Mouse (Mus musculus): ENCODE measurements around the gene R3hdm2. TPM values are rescaled to one million over a fixed set of nuclear protein-coding genes. Genes with fewer than 3 reads are reported as not detected.

Gene R3hdm2
- polyA plus RNA-seq, 1 experiment = 63.4 TPM

DNA sequence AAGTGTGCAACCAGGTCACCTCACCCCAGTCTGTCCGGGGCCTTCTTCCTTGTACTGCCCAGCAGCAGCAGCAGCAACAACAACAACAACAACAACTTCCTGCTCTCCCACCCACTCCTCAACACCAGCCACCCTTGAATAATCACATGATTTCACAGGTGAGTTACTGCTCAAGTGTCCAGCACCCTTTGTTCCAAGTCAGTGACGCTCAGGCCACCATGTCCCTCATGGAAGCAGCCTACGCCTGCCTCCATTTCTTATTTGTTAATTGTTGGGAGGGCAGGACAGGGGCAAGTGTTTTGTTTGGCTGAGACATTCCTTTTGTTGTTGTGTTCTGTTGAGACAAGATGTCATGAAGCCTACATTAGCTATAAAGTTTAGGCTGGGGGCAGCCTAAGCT is 96.4 kb downstream of the R3hdm2 start:
- Histone ChIP-seq H3K4me3 (no peak overlapping the region), H3K4me2 (ENCODE audit: low read depth) (no peak overlapping the region), H3K27me3 (ENCODE audit: control insufficient read depth, insufficient read depth, insufficient read length) (no peaks in the 10 kb centered on the region), H3K36me3 (ENCODE audit: control insufficient read depth, insufficient read depth) (peaks cover 9% of the 10 kb centered on the region), H3K79me2 (ENCODE audit: control insufficient read depth, insufficient read depth) (no peaks in the 10 kb centered on the region), H3ac (ENCODE audit: control insufficient read depth, insufficient read length) (no peak overlapping the region)
- TF ChIP-seq SRF (IDR thresholded peaks at IDR 0.05; ENCODE audit: control insufficient read depth, insufficient read length, low read depth) = no peak
- TF ChIP-seq MYOD1 (IDR thresholded peaks at IDR 0.05; ENCODE audit: control insufficient read depth in 1 of 3, insufficient read length in 2 of 3, low read depth in 2 of 3) = no peak
- TF ChIP-seq POLR2A (IDR thresholded peaks at IDR 0.05; ENCODE audit: insufficient read length, low read depth) = no peak
- no peak for TF ChIP-seq CEBPB (IDR thresholded peaks at IDR 0.05; ENCODE audit: insufficient read depth, poor library complexity, severe bottlenecking)
- TF ChIP-seq REST (IDR thresholded peaks at IDR 0.05; ENCODE audit: insufficient read depth, insufficient read length) = no peak

DNA sequence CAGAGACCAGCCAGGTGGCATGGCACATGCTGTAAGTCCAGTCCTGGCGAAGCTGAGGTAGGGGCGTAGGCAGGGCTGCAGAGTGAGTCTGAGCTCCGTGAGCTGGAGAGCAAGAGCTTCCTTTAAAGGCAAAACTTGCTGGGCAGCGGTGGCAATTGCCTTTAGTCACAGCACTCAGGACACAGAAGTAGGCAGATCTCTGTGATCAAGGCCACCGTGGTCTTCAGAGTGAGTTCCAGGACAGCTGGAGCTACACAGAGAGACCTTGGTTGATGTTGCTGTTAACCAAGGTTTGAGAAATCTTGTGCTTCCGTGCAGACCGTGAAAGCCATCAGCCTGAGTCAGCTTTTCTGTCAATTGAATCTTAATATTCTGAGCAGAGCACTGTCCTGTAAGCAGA is 97.2 kb downstream of the R3hdm2 start:
- no peak for TF ChIP-seq TCF3 (IDR thresholded peaks at IDR 0.05; ENCODE audit: insufficient read length, low read depth)
- no peak for TF ChIP-seq POLR2A (IDR thresholded peaks at IDR 0.05; ENCODE audit: insufficient read length, low read depth)
- TF ChIP-seq MYOG (IDR thresholded peaks at IDR 0.05; ENCODE audit: control insufficient read depth in 1 of 3, insufficient read depth in 1 of 3, insufficient read length in 2 of 3, low read depth in 2 of 3) = no peak
- no peak for TF ChIP-seq E2F4 (IDR thresholded peaks at IDR 0.05; ENCODE audit: insufficient read depth)
- TF ChIP-seq POLR2AphosphoS2 (IDR thresholded peaks at IDR 0.05; ENCODE audit: insufficient read length, low read depth) = no peak
- TF ChIP-seq MAX (IDR thresholded peaks at IDR 0.05; ENCODE audit: low read depth) = no peak
- TF ChIP-seq USF1 (IDR thresholded peaks at IDR 0.05; ENCODE audit: low read depth) = no peak
- TF ChIP-seq SRF (IDR thresholded peaks at IDR 0.05; ENCODE audit: control insufficient read depth, insufficient read length, low read depth) = no peak
- TF ChIP-seq MYOD1 (IDR thresholded peaks at IDR 0.05; ENCODE audit: control insufficient read depth in 1 of 3, insufficient read length in 2 of 3, low read depth in 2 of 3) = no peak
- TF ChIP-seq CEBPB (IDR thresholded peaks at IDR 0.05; ENCODE audit: insufficient read depth, poor library complexity, severe bottlenecking) = no peak
- no peak for TF ChIP-seq REST (IDR thresholded peaks at IDR 0.05; ENCODE audit: insufficient read depth, insufficient read length)
- TF ChIP-seq TCF12 (IDR thresholded peaks at IDR 0.05; ENCODE audit: insufficient read depth, poor library complexity, severe bottlenecking) = no peak
- H3ac ChIP-seq (ENCODE audit: control insufficient read depth, insufficient read length) = no peak overlapping the region
- H3K4me3 ChIP-seq = no peak overlapping the region
- H3K4me2 ChIP-seq (ENCODE audit: low read depth) = no peak overlapping the region
- H3K27me3 ChIP-seq (ENCODE audit: control insufficient read depth, insufficient read depth, insufficient read length) = no peaks in the 10 kb centered on the region
- no peaks in the 10 kb centered on the region for H3K79me2 ChIP-seq (ENCODE audit: control insufficient read depth, insufficient read depth)
- H3K36me3 ChIP-seq (ENCODE audit: control insufficient read depth, insufficient read depth) = peaks cover 9% of the 10 kb centered on the region

DNA sequence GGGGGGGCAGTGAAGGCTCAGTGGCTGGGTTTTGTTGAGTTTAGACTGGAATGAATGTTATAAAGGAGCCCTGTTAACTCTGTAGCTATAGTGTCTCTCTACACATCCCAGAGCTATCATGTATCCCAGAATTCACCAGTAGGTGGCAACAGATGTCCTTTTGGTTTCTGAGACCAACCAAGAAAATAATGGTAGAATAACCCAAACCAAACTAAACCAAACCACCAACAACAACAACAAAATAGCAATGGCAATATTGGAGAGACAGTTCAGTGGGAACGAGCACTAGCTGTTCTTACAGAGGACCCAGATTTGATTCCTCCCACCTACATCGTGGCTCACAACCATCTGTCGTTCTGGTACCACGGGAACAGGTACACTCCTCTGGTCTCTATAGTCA is 99.0 kb downstream of the R3hdm2 start:
- TF ChIP-seq POLR2A (IDR thresholded peaks at IDR 0.05; ENCODE audit: insufficient read length, low read depth) (no peak), TCF12 (IDR thresholded peaks at IDR 0.05; ENCODE audit: insufficient read depth, poor library complexity, severe bottlenecking) (no peak), SRF (IDR thresholded peaks at IDR 0.05; ENCODE audit: control insufficient read depth, insufficient read length, low read depth) (no peak), POLR2AphosphoS2 (IDR thresholded peaks at IDR 0.05; ENCODE audit: insufficient read length, low read depth) (no peak), MYOD1 (IDR thresholded peaks at IDR 0.05; ENCODE audit: control insufficient read depth in 1 of 3, insufficient read length in 2 of 3, low read depth in 2 of 3) (no peak), CEBPB (IDR thresholded peaks at IDR 0.05; ENCODE audit: insufficient read depth, poor library complexity, severe bottlenecking) (no peak), REST (IDR thresholded peaks at IDR 0.05; ENCODE audit: insufficient read depth, insufficient read length) (no peak), USF1 (IDR thresholded peaks at IDR 0.05; ENCODE audit: low read depth) (no peak), MYOG (IDR thresholded peaks at IDR 0.05; ENCODE audit: control insufficient read depth in 1 of 3, insufficient read depth in 1 of 3, insufficient read length in 2 of 3, low read depth in 2 of 3) (no peak), MAX (IDR thresholded peaks at IDR 0.05; ENCODE audit: low read depth) (no peak), TCF3 (IDR thresholded peaks at IDR 0.05; ENCODE audit: insufficient read length, low read depth) (no peak), E2F4 (IDR thresholded peaks at IDR 0.05; ENCODE audit: insufficient read depth) (no peak)
- H3K27me3 ChIP-seq (ENCODE audit: control insufficient read depth, insufficient read depth, insufficient read length) = no peaks in the 10 kb centered on the region
- no peak overlapping the region for H3ac ChIP-seq (ENCODE audit: control insufficient read depth, insufficient read length)
- no peak overlapping the region for H3K4me3 ChIP-seq
- H3K4me2 ChIP-seq (ENCODE audit: low read depth) = no peak overlapping the region
- no peaks in the 10 kb centered on the region for H3K79me2 ChIP-seq (ENCODE audit: control insufficient read depth, insufficient read depth)
- H3K36me3 ChIP-seq (ENCODE audit: control insufficient read depth, insufficient read depth) = peaks cover 16% of the 10 kb centered on the region

DNA sequence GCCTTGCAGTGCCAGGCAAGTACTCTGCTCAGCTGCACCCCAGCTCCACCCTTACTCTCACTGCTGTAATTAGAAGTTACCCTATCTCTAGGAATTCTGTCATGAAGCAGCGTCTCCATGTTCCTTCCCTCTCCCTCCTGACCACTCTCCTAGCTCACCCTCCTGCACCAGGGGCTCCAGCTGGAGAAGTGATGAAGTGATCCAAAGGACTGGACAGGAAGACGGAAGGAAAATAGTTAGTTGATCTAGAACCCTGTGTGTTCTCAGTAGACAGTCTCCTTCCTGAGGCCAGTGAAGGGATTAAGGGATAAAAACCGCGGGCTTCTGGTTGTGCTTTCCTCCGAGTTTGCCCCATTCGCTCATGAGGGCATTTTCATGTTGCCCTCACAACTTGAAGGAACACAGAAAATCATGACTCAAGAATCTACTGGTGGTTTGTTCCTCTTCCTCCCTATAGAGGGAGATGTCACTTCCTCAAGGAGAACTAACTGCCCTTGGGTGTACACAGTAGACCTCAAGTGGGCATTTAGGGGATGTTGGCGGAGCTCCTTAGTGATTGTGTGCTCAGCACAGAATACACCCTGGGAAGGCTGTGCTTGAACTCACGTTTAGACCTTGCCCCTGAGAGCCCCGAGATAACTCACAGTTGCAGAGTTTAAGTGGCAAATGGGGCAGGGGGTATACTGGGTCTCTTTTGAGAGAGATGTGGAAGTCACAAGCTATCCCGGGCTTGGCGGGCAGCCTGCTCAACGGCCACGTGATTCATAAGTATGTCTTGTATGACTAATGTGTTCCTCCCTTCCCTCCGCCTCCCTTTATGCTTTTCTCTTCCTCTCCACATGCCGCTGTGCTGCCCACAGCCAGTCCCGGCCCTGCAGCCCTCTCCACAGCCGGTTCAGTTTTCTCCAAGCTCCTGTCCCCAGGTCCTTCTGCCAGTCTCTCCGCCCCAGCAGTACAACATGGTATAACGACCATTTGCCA is 101.0 kb downstream of the R3hdm2 start:
- TF ChIP-seq MYOG (IDR thresholded peaks at IDR 0.05; ENCODE audit: control insufficient read depth in 1 of 3, insufficient read depth in 1 of 3, insufficient read length in 2 of 3, low read depth in 2 of 3) (no peak), MAX (IDR thresholded peaks at IDR 0.05; ENCODE audit: low read depth) (no peak), POLR2A (IDR thresholded peaks at IDR 0.05; ENCODE audit: insufficient read length, low read depth) (no peak), TCF3 (IDR thresholded peaks at IDR 0.05; ENCODE audit: insufficient read length, low read depth) (no peak), USF1 (IDR thresholded peaks at IDR 0.05; ENCODE audit: low read depth) (peak; percentile 92)
- Histone ChIP-seq H3K36me3 (ENCODE audit: control insufficient read depth, insufficient read depth) (peaks cover 35% of the 10 kb centered on the region), H3K4me2 (ENCODE audit: low read depth) (peak overlapping the region; percentile 74), H3K4me3 (no peak overlapping the region), H3K79me2 (ENCODE audit: control insufficient read depth, insufficient read depth) (no peaks in the 10 kb centered on the region), H3ac (ENCODE audit: control insufficient read depth, insufficient read length) (no peak overlapping the region), H3K27me3 (ENCODE audit: control insufficient read depth, insufficient read depth, insufficient read length) (no peaks in the 10 kb centered on the region)

All from myocyte (in vitro differentiated cells).